Mouse (Mus musculus): Measurements from ENCODE around the gene Gulp1. TPM values are rescaled to one million over a fixed set of nuclear protein-coding genes. Genes with fewer than 3 reads are reported as not detected.

Gulp1 gene
- total RNA-seq, 2 experiments from 2014 or later: 3.3 to 4.7 TPM

DNA sequence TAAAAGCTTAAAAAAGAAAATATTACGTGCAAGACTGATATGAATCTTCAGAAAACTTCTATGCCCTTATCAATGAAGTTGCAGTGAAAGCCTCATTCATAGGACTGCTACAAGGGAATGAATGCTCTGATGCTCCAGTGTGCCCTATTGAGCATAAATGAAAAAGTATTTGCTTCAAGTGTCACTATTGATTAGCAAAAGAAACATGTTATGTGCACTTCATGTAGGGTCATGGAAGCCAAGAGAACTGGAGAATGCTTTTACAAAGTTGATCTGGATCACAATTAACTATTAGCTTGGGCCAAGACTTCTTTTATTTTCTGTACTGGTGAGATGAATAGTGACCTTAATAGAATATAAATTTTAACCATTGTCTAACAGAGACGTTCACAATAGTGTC, 47.0 kb downstream of the Gulp1 start:
- DNase-seq (ENCODE audit: low spot score in 2 of 2): no peak
- no peak overlapping the region for H3K27ac ChIP-seq
- H3K4me3 ChIP-seq: no peak overlapping the region
- no peak for TF ChIP-seq CTCF (conservative IDR thresholded peaks at IDR 0.05)

- TF ChIP-seq CTCF (conservative IDR thresholded peaks at IDR 0.05): no peak
- Histone ChIP-seq H3K4me3 (no peak overlapping the region), H3K27ac (no peak overlapping the region)
- DNase-seq (ENCODE audit: low spot score in 2 of 2): no peak
Measured at GRCm38 (mm10) chr1:44613294-44614041, 62.2 kb downstream of the Gulp1 start.

DNA sequence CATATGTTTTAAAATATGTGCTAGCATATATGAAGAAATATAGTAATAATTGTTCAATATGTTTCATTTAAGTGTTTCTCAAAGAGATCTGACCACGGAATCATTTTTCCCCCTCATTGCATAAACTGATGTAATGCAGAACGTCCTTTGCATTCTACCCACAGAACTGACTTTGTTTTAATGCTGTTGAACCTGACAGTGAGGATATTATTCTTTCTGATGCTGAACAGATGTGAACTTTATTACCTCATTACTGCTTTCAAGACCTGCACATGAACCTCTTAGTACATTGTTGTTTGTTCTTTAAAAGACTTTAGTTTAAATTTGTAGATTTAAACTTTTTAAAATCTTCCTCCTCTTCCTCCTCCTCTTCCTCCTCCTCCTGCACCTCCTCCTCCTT, 67.4 kb downstream of the Gulp1 start:
- TF ChIP-seq CTCF (conservative IDR thresholded peaks at IDR 0.05): no peak
- Histone ChIP-seq H3K27ac (no peak overlapping the region), H3K4me3 (no peak overlapping the region)
- DNase-seq (ENCODE audit: low spot score in 2 of 2): no peak

DNA sequence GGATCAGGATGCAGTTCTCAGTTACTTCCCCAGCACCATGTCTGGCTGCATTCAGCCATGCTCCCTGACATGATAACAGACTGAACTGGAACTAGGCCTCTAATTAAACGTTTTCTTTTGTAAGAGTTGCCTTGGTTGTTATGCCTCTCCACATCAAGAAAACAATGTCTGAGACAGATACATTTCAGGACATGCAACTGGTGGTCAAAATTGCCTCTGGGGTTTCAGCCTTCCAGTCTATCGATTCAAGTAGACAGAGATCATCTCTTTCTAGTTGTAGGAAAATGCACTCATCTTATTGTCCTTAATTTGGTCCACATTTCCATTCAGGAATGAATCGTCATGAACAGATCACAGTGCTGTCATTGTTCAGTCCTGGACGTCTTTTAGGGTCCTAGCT, 83.2 kb downstream of the Gulp1 start:
- no peak for TF ChIP-seq CTCF (conservative IDR thresholded peaks at IDR 0.05)
- Histone ChIP-seq H3K27ac (no peak overlapping the region), H3K4me3 (no peak overlapping the region)
- DNase-seq (ENCODE audit: low spot score in 2 of 2): no peak

- Histone ChIP-seq H3K4me3 (no peak overlapping the region), H3K27ac (no peak overlapping the region)
- no peak for TF ChIP-seq CTCF (conservative IDR thresholded peaks at IDR 0.05)
- no peak for DNase-seq (ENCODE audit: low spot score in 2 of 2)
Measured at GRCm38 (mm10) chr1:44645678-44646276, 94.5 kb downstream of the Gulp1 start.

DNA sequence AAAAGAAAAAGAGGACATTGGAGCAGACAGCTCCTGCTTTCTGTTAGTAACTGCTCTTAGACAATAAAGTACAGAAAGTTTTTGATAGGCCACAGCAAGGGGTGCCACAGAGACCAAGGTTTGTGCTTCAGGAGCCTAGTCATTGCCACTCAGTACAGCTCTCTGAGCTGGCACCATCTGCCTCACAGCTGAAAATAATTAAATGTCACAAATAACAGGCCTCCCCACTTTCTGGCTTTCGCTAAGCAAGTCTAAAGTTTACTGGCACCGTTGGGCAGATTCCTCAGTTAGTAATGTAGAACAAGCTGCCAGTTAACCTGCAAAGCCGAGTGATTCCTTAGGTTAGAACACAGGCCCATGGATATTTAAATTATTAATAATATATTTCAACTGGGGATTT, 127.7 kb downstream of the Gulp1 start:
- peak in 1 of 2 experiments; percentile 10 for DNase-seq (ENCODE audit: low spot score in 2 of 2)
- Histone ChIP-seq H3K4me3 (no peak overlapping the region), H3K27ac (no peak overlapping the region)
- TF ChIP-seq CTCF (conservative IDR thresholded peaks at IDR 0.05): no peak

- no peak for DNase-seq (ENCODE audit: low spot score in 2 of 2)
- no peak for TF ChIP-seq CTCF (conservative IDR thresholded peaks at IDR 0.05)
- no peak overlapping the region for H3K27ac ChIP-seq
- no peak overlapping the region for H3K4me3 ChIP-seq
Measured at GRCm38 (mm10) chr1:44679415-44679814, 128.1 kb downstream of the Gulp1 start.

DNA sequence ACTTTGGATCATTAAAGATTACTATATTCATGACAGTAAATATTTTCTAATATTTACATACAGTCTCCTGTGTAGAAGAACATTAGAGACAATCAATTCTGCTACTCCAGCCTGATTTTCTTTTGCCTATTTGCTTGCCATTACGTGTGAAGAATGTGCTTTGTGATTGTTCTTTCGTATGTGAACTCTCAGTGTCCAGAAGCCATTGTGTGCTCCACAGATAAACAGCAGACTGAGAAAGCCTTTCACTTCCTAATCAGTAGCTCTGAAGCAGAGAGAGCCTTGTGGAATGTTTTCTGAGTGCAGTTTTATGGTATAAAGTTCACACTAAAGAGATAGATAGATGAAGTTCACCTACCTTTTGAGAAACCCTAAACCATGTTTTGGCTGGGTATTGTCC, 131.2 kb downstream of the Gulp1 start:
- Histone ChIP-seq H3K4me3 (no peak overlapping the region), H3K27ac (no peak overlapping the region)
- DNase-seq (ENCODE audit: low spot score in 2 of 2): no peak
- no peak for TF ChIP-seq CTCF (conservative IDR thresholded peaks at IDR 0.05)

GRCm38 (mm10) chr1:44683723-44684122, 132.4 kb downstream of the Gulp1 start:
- DNase-seq (ENCODE audit: low spot score in 2 of 2): no peak
- H3K27ac ChIP-seq: no peak overlapping the region
- TF ChIP-seq CTCF (conservative IDR thresholded peaks at IDR 0.05): no peak
- H3K4me3 ChIP-seq: no peak overlapping the region

DNA sequence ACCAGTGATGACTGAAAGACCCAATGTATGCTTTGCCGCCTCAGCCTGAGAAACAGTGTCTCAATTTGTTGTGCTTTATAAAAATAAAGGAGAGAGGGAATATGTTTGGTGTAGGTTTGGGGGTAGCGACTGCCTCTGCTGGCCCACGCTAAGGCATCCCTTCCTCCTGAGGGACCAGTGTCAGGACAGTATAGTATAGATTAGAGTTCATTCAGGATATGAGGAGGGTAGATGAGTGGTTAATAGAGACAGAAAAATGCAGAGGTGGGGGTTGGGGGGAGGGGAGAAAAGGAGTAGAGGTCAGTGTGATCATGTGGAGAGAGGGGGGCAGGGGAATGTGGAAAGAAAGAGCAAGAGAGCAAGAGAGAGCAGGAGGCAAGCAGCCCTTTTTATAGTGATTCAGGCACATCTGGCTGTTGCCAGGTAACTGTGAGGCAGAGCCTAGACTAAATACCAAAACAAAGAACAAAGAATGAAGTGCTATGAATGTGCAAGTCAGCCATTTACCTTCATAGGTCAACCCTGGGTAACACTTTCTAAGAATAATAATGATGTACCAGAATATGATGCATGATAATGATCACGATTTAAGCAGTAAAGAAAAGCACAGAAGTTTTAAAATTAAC, 169.6 kb downstream of the Gulp1 start:
- no peak for TF ChIP-seq CTCF (conservative IDR thresholded peaks at IDR 0.05)
- DNase-seq (ENCODE audit: low spot score in 2 of 2): no peak
- H3K27ac ChIP-seq: no peak overlapping the region
- no peak overlapping the region for H3K4me3 ChIP-seq

DNA sequence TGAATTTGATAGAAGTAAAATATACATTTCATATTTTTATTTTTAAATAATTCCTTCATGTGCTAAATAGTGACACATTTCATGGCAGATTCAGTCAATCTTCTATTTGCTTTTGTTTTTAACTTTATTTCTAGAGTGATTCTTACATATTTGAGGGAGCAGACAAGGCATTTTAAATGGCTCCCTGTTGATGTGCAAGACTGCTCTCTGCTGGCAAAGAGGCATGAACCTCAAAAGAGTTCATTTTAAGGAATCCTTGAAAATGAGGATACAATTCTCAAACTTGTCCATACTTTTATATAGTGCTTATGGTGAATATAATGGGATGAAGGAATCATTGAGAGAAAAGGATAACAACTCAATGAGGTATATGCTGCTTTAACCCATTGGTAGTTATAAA, 189.9 kb downstream of the Gulp1 start:
- Histone ChIP-seq H3K27ac (no peak overlapping the region), H3K4me3 (no peak overlapping the region)
- peak; percentile 81 for TF ChIP-seq CTCF (conservative IDR thresholded peaks at IDR 0.05)
- no peak for DNase-seq (ENCODE audit: low spot score in 2 of 2)

- Histone ChIP-seq H3K27ac (no peak overlapping the region), H3K4me3 (no peak overlapping the region)
- peak; percentile 96 for TF ChIP-seq CTCF (conservative IDR thresholded peaks at IDR 0.05)
- peak; percentile 29 to 74 for DNase-seq (ENCODE audit: low spot score in 2 of 2)
Measured at GRCm38 (mm10) chr1:44745711-44746110, 194.4 kb downstream of the Gulp1 start.

All from layer of hippocampus, adult 2 months (tissue).